Mouse (Mus musculus) lung, postnatal 36 days (tissue): ENCODE results near the gene Atp8b4.

ENCODE experiments used
- DNase-seq: peaks from one replicate; pipeline ENCODE4 v3.0.0; 2022; ENCODE audit warnings: mixed read lengths

Gene Atp8b4

DNA sequence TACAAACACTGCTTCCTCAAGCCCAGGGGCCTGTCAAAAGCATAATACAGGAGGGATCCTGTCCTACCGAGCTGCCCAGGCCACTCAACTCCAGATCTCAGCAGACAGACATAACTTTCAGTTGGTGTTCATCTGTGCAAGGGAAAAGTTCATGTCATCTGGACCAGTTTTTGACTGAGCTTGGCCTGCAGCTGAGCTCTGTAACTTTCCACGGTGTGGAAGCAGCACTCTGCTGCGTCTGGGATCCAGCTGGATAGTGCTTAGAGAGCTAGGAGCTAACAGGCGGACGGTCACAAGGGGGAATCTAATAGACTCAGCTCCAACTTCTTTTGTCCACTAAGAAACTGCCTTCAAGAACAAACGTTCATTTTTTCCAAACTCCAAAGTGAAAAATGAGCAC is 139.8 kb downstream of the Atp8b4 start:
- DNase-seq, result peak; percentile 52

DNA sequence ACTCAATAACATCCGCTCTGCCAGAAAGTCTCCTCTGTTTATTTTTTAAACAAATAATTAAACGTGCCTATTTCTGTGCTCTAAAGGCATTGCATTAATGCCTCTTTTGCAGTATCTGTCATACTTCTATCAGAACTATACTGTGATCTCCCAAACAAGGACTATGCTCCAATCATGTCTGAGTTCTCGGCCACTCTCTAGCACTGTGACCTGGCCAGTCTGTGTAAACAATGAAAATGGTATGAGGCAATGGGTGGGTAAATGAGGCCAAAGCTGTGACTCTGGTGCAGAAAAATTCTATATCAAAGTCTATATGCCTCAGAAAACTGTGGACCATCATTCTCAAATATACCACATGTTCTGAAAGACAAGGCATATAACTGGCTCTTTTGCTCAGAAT is 140.5 kb downstream of the Atp8b4 start:
- DNase-seq, result no peak

DNA sequence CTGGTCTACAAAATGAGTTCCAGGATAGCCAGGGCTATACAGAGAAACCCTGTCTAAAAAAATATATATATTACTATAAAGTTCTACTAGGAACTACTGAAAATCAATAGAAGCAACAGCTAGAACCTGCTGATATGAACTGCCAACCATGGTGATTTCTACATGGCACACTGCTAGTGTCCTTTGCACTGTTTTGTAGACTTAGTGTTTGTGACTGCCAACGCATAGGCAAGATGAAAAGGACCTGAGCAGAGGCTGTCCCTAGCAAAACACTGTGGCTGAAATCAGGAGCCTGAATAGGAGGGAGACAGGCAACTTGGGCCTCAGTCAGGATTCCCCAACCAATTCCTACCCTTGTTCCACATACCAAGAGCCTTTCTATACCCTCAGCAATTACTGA is 141.2 kb downstream of the Atp8b4 start:
- DNase-seq, result no peak

DNA sequence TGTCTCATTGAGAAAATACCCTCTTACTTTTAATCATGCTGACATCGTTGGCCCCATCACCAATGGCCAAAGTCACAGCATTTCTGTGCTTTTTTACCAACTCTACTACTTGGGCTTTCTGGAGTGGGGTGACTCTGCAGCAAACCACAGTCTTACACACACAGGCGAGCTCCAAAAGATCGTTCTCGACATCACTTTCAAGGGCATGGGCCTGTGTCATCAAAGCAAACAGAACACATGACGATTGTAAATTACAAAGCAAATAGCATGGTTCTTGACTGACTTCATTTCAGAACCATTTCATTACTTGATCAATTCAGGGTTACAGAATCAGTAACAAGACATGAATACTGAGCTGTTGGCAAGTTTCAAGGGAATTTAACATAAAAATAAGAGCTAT is 141.7 kb downstream of the Atp8b4 start:
- DNase-seq, result no peak

DNA sequence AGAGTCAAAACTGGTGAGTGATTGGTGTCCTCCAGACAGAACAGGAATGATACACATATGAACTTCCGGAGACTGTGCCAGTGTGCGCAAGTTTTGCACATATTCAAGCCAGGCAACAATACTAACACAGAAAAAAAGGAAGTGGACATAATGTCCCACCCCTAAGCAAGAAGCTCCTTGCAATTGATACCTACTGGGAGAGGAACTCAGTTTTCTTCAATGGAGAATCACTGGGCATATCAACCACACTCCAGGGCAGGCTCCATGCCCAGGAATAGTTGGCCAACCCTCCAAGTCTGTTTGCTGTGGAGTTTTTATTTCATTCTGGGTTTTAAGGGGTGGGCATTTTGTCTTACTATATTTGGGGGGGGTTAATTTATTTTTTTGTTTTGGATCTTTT is 145.2 kb downstream of the Atp8b4 start:
- no peak for DNase-seq

DNA sequence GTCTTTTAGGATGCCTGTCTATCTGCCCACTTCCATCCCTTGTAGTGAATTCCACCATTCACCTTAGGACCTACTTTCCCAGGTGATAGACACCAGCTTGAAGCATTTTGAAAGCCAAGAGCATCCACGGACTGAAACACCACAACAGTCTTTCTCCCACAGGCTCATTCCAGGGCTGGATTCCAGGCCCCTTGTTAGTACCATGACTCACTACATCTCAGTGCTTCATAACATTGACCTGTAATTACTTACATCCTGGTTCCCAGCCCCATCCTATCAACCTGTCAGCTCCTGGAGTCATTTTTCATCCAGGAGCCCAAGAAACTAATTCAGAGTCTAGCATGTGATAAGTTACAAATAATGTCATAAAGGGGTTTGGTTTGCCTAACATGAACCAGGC is 148.7 kb downstream of the Atp8b4 start:
- no peak for DNase-seq

DNA sequence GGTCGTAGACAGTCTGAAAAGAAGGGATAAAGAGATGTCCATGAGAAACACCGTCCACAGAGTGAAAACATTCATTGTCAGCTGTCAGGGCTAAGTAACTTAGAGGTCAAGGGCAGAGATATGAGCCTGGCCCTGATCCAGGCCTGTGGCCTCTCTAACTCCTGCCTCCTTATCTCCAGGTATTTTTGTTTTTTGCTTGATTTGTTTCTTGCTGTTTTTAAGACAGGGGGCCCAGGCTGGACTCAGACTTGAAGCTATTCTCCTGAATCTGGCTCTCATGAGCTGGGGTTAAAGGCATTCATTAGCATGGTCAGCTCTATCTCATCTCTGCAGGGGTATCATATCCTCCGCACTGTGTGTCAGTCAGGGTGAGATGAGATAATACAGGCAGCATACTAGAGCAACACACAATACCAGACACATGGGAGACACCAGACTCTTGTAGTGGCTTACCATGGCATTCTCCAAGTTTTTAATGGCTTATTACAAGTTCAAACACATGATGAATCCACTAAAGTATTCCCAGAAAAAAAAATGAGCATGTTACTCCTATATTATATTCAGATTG is 157.4 kb downstream of the Atp8b4 start:
- DNase-seq, result no peak

DNA sequence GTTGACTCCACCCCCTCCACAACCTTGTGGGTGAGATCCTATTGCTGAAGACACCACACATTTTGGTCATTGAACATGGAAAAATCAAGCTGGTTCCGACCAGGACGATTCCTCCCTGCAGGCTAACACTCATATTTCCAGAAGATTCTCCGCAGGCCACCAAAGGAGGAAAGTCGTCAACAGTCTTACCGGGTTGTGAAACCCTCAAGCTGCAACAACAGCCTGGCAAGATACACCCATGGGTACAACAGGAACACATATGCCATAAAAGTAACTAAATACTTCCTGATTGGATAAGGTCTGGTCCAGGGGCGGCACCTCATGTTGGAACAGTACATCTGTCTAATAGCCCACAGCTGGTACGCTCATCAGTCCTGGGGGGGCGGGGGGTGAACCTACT is 159.0 kb downstream of the Atp8b4 start:
- no peak for DNase-seq

DNA sequence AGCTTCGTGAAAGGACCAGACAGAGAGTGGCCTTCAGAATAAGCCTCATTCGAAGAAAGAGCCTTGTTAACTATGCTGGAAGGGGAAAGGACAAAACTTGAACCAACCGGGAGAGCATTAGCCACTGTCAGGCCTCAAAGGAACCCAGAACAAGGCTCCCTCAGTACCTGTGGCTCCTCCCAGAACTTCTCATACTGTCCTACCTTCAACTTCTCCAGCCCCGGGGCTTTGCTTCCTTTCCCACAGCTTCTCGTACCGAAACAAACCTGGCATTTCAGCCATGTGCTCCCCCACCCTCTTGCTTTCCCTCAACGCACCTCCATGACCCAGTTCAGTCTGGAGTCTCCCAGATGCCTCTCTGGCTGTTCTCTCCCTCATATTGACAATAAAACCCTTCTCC is 160.3 kb downstream of the Atp8b4 start:
- no peak for DNase-seq

DNA sequence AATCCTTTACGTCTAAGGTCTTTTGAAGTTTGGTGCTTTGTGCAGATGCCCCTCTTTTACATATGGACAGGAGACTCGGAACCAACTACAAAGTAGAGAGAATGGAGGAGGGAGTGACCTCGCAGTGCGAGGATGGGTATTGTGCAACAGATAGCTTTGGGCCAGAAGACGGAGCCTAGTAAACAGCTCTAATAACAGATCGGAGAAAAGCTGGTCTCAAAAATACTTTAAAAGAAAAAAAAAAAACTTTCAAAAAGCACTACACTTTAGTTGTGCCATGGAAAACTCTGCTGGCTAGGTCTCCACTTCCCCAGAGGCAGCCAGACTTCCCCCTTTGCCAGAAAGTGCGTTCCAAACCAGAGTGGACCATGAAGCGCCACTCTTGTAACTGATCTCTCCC is 161.0 kb downstream of the Atp8b4 start:
- peak; percentile 47 for DNase-seq

DNA sequence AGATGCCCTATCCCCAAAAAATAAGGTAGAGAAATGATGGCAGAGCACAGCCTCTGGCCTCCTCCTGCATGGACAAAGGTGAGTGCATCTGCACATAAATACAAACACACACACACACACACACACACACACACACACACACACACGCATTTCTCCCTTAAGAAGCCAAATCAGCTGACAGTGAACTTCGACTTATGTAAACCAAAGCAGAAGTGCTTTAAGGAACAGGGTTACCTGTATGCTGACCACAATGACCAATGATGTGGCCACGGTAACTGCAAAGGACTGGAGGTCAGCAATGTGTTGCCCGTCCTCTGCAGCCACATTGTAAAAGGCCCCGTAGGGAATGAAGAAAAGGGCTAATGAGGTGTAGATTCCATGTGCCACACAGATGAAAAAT is 163.3 kb downstream of the Atp8b4 start:
- no peak for DNase-seq

DNA sequence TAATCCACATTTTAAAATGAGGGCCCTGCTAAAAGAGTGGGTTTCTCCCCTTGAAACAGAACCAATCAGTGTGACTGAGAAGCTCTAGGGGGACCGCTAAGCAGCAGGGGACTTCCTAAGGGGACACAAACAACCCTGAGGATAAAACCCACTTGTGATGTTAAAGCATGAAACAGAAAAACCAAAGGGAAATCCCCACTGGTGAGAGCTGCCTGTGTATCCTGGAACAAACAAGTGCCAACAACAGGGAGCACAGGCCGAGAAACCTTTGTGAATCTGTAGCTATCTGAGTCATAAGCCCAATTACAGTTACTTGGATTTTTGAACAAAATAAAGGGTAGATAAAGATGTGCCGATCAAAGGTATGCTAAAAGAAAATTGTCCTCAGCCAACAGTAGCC is 168.7 kb downstream of the Atp8b4 start:
- no peak for DNase-seq

DNA sequence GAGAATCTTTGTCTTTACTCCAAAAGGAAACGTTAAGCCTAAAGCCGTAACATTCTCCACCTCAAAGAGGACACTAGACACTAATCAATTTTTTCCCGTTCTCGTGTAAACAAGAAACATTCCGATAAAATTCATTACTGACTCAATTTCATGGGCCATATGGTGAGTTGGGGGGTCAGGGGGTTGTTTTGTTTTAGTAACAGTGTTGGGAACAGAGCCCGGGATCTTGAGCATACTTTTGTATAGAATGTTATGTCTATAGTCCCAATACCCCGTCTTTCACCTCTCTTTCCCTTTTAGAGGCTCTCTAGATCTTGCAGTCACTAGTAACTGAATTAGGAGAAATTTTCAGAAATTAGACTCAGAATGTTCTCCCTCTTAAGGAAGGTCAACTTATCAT is 177.3 kb downstream of the Atp8b4 start:
- DNase-seq, result no peak

DNA sequence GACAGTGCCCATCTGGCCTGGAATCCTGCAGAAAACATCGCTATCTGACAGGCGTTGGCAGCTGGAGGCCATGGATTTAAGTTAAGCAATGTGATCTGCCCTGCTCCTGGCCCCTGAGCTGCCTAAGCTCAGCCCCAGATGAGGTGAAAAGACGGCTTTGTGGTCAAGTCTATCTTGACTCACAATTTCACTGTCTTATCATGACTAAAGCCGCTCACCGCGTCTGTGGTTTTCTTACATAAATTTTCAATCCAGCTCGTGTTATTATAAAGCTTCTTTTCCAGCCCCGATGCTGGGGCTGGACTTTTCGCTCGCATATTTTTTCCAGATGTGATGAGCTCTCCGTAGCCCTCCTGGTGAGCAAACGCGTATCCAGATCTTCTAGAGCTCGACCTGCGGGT is 177.8 kb downstream of the Atp8b4 start:
- no peak for DNase-seq

DNA sequence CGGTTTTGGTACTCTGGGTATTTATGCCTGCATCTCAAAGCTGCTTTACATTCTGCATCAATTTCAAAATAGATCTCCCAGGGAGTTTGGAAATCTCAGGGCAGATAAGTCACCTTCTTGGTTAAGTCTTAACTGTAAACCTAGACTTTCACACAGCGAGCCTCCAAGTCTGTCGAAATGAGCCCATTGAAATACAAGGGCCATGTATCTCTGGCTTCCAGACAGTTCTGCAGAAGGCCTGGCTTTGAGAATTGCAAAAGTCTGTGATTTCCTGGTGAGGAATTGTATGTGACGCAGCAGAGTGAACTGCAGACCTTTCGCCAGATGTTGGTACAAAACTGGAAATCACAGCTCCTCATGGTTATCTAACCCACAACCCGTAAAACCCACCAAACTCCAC is 182.4 kb downstream of the Atp8b4 start:
- DNase-seq, result no peak

DNA sequence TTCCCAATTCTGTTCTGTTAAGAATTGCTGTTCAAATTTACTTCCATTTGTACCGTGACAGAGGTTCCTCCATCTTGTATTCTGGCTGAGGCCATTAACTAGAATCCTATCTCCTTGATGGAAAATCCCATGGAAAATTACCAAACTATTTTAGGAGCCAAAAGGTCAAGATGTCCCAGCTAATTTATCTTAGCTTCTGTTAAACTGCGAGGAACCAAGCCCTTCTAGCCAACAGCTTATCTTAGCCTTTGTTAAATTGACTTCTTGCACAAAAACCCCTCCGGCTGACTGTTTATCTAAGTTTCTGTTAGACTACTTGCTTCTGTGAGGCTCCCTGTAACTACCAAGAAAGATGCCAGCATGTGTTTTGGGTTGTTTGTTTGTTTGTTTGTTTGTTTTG is 183.5 kb downstream of the Atp8b4 start:
- peak; percentile 7 for DNase-seq

DNA sequence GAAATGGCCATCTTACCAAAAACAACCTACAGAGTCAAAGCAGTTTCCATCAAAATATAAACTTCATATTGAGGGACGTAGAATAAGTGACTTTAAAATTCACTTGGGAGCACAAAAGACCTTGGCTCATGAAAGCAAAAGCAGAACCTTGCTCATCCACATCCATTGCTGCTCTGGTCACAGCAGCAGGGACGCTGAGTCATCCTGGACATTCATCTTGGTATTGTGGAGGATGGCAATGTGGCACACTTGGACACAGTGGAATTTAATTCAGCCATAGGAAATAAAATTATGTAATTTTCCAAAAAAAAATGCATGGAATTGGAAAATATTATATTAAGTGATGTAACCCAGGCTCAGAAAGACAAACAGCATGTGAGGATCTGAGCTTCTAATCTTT is 184.1 kb downstream of the Atp8b4 start:
- no peak for DNase-seq

DNA sequence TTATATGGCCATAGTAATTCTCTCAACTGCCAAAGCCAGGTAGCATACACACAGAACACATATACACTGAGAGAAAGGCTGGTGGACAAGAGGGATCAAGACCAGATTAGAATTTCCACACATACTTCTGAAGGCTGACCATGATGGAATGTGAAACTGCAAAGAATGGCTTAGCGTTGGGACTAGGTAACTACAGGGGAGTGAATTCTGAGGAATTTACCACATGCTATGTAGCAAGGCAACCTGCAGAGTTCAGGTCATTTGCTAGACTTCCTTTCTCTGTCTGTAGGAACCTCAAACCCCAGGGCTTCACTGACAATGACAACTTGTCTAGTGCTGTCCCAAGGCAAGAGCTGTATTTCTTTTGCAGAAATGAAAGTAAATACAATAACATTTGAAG is 189.4 kb downstream of the Atp8b4 start:
- no peak for DNase-seq

DNA sequence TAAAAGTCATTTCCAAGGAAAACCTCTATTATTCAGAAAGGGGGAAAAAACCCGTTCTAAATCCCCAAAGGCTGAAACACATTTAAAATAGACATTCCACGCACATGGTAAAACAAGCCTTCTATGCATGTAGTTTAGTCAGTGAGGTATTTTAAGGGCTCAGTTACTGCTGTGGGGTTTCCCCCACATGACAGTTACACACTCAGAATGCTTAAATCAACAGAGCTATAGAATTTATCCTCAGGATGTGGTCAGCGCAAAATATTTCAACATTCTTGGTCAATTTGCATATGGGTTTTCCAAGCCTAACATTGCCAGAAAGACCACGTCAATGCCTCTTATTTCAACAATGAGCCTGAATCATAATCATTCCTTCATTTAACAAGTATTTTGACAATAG is 190.5 kb downstream of the Atp8b4 start:
- DNase-seq, result no peak

DNA sequence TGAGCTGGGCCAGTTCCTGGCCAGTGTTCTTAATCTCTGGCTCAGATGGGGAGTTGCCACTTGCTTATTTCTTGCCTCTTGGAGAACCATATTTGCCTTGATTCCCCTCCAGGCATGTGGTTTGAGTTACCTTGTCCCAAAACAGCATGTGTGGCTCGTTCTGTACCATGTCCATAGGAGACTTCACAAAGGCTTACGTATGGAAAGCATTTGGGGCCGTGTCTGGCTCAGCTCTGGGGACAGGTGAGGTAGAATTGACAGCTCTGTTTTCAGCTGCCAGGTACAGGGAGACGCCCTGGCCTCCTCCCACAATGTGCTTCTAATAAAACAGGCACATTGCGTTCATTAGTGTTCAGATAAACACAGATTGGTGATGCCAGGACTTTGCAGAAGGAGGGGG is 195.9 kb downstream of the Atp8b4 start:
- DNase-seq, result no peak

DNA sequence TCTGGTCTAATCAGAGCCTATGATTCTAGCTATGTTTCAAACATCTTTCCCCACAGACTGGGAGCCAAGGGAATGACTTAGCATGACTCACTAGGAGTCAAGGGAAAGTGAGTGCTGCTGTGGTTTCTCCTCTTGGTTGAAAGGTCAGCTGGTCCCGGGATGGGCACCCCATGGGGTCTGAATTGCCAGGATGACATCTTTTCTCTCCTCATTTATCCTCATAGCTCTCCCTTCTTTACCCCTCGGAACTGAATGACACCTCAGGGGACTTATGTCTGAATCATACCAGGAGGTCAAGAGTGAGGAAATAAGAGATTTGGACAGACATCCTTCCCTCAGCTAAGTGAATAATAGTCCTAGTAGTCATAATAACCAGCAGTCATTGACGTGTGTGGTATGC is 197.2 kb downstream of the Atp8b4 start:
- no peak for DNase-seq

DNA sequence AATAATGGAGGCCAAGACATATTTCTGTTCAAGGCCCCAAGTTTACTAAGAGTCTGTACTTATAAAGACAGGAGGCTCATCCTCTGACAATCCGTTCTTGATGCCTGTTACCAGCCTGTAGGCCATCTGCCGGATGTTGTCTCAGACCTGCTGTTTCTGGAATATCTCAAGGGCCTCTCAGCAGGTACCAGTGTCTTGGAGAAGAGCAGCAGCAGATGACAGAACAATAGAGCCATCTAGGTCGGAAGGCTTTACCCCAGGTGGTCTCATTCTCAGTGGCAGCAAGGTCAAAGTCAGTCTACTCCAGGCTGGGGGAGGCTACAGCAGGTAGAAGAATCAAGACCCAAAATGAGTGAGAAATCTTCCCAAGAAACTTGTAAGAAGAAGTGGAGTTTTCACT is 198.1 kb downstream of the Atp8b4 start:
- no peak for DNase-seq

DNA sequence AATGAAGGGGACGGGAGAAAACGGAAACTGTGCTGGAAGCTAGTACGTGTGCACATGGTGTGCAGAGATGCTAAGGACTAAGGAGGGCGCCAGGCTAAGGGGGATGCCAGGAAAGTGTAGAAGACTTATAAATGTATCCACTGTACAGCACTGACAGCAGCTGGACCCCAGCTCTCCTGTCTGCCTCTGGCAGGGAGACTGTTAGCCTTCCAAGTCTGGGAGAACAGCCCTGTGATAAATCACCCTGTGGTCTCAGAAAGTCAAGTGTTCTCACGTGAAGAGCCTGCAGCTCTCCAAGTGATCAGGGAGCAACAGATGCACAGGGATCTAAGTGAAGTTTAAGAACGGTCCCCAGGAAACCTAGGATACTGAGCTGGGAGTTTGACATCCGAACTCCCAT is 209.8 kb downstream of the Atp8b4 start:
- no peak for DNase-seq

DNA sequence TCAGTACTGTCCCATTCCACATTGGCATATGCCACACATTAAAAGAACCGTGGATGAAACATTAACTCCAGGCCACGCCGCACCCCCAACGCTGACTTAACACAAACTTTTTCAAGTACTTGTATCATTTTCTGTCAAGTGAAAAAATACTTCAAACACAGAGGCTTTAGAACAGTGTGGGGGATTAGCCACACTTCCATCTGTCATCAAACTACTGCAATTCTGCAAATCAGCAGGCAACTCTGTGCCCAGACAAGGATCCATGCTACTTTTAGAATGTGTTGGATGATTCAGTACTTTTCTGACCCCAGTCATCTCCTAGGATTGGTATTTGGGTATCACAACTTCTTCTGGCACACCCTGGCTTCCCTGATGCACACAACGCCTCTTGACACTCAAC is 212.5 kb downstream of the Atp8b4 start:
- no peak for DNase-seq

DNA sequence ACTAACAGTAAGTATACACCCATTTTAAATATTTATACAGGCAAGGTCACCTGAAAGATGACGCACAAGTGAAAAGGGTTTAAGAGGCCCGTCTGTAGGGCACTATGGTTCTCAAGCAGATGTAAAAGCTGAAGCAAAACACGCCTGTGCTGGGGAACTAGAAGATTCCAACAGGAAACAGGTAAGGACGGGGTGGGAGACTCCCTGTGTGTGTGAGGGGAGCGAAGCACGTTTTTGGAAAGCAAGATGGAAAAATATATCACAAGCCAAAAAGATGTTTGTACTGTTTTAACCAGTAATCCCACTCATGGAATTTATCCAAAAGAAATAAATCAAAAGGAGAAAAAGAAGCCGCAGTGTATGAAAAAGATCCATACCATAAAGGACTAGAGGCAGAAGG is 214.1 kb downstream of the Atp8b4 start:
- DNase-seq, result no peak

DNA sequence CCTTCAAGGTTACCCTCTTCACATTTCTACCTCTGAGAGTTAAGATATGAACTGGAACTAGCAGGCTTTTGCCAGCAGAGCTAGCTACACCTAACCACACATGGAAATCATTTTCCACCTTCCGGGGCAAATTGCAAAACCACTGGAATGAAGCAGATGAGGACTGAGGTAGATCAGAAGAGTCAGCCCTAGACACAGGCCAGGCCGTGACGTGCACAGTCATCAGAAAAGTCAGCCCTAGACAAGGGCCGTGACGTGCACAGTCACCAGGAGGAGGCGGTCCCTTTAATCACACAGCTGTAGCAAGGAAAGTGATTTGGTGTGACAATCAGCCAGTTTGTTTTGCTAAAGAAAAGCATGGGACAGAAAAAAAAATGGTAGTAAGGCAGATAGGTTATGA is 216.4 kb downstream of the Atp8b4 start:
- no peak for DNase-seq
